Comparison of ENCODE assay signal across 15 mouse cellular contexts in the genomic region with DNA sequence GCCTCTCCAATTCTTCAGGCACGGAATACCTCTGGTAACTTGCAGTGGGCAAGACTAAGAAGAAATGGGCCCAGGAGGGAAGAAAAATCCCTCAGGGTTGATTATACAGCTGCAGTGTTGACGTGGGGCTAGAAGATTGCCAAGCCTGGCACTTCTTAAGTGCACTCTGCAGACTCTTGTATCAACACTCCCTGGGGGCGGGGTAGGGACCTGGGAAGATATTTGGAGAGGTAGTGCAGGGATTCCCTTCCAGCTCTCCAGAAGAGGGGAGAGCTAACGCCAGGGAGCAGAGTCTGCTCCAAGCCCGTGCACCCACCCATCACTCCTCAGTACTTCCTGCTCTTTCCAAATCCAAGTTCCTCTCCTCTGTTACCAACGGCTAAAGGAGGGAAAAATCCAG.
A peak's percentile ranks its signal among the peaks of the same experiment; 100 is the strongest.
DNase-seq lines count a peak whose midpoint lies in the region; ATAC-seq and TF ChIP-seq lines count a peak whose summit lies in the region.
"Had no signal": no experiment of that assay in that cellular context is flagged by ENCODE, and none has a peak within 500 bp of the region (broad histone marks: within the 10 kb centered on the region; RNA-seq: fewer than 3 reads in every experiment).

No protein-coding gene starts in this region.

- no peak for TF ChIP-seq CTCF in lung, embryonic 14.5 days (IDR thresholded peaks at IDR 0.05; ENCODE audit: low read depth)
- TF ChIP-seq CTCF in thymus, adult 2 months (IDR thresholded peaks at IDR 0.05; ENCODE audit: borderline replicate concordance, control insufficient read depth, extremely low read depth, insufficient read depth, low read length, poor library complexity) = no peak

- no peak overlapping the region for H3K9ac ChIP-seq in lung, embryonic 14.5 days
- no peak overlapping the region for H3K9ac ChIP-seq in midbrain, embryonic 16.5 days (ENCODE audit: low read depth, low read length)
- H3K9ac ChIP-seq: embryonic facial prominence, embryonic 15.5 days; forebrain, embryonic 15.5 days; limb, embryonic 12.5 days had no signal

- no peaks in the 10 kb centered on the region for H3K27me3 ChIP-seq in lung, embryonic 14.5 days (ENCODE audit: insufficient read depth, low read length)
- H3K27me3 ChIP-seq in midbrain, embryonic 16.5 days (ENCODE audit: control insufficient read depth, insufficient read depth, low read depth, low read length) = no peaks in the 10 kb centered on the region
- H3K27me3 ChIP-seq in thymus, adult 2 months (ENCODE audit: control insufficient read depth, insufficient read depth, low read length) = no peaks in the 10 kb centered on the region
- H3K27me3 ChIP-seq: embryonic facial prominence, embryonic 15.5 days; forebrain, embryonic 15.5 days; limb, embryonic 12.5 days had no signal

- H3K36me3 ChIP-seq in lung, embryonic 14.5 days (ENCODE audit: insufficient read depth) = no peaks in the 10 kb centered on the region
- no peaks in the 10 kb centered on the region for H3K36me3 ChIP-seq in midbrain, embryonic 16.5 days (ENCODE audit: control insufficient read depth, insufficient read depth, low read length)
- H3K36me3 ChIP-seq in thymus, adult 2 months (ENCODE audit: control insufficient read depth, insufficient read depth, low read length) = no peaks in the 10 kb centered on the region
- H3K36me3 ChIP-seq: embryonic facial prominence, embryonic 15.5 days; forebrain, embryonic 15.5 days; limb, embryonic 12.5 days had no signal

- no peak for TF ChIP-seq POLR2A in thymus, adult 2 months (IDR thresholded peaks at IDR 0.05; ENCODE audit: control insufficient read depth, extremely low read depth, insufficient read depth, low read length, poor library complexity)

- WGBS in lung, embryonic 14.5 days = 34% methylated on average over 6 of the region's 6 CpGs
- 55% methylated on average over 6 of the region's 6 CpGs for whole genome bisulfite sequencing in midbrain, embryonic 16.5 days
- 75% methylated on average over 6 of the region's 6 CpGs for WGBS in thymus, adult 2 months

- intact Hi-C loops in heart, postnatal 25 days (cut with DNase I) = no loop called here

- no peaks in the 10 kb centered on the region for H3K4me1 ChIP-seq in lung, embryonic 14.5 days (ENCODE audit: insufficient read depth)
- H3K4me1 ChIP-seq in midbrain, embryonic 16.5 days (ENCODE audit: control insufficient read depth, insufficient read depth, low read length) = peaks cover 5% of the 10 kb centered on the region; the same call in 1 of the 2 replicates
- H3K4me1 ChIP-seq in thymus, adult 2 months (replicated peaks; ENCODE audit: control insufficient read depth, insufficient read depth, low read length) = no peaks in the 10 kb centered on the region
- H3K4me1 ChIP-seq: embryonic facial prominence, embryonic 15.5 days; limb, embryonic 12.5 days had no signal

- H3K27ac ChIP-seq in lung, embryonic 14.5 days (ENCODE audit: low read depth) = no peak overlapping the region
- no peak overlapping the region for H3K27ac ChIP-seq in midbrain, embryonic 16.5 days (ENCODE audit: low read length)
- no peak overlapping the region for H3K27ac ChIP-seq in thymus, adult 2 months (ENCODE audit: control insufficient read depth, insufficient read depth, low read length)
- H3K27ac ChIP-seq: embryonic facial prominence, embryonic 15.5 days; forebrain, embryonic 15.5 days; limb, embryonic 12.5 days had no signal

- peak; percentile 84; the same call in 1 of the 2 replicates for ATAC-seq in lung, embryonic 14.5 days (ENCODE audit: insufficient read depth)
- ATAC-seq in midbrain, embryonic 16.5 days = no peak
- ATAC-seq in erythroblast, adult 5-6 weeks (replicated peaks; ENCODE audit: low FRiP score, poor library complexity, severe bottlenecking) = no peak
- ATAC-seq: forebrain, embryonic 15.5 days; hindbrain, embryonic 16.5 days had no signal

- H3K4me3 ChIP-seq in lung, embryonic 14.5 days (ENCODE audit: low read depth, low read length) = no peak overlapping the region
- no peak overlapping the region for H3K4me3 ChIP-seq in midbrain, embryonic 16.5 days (ENCODE audit: low read depth, low read length)
- no peak overlapping the region for H3K4me3 ChIP-seq in thymus, adult 2 months (ENCODE audit: control insufficient read depth, insufficient read depth, low read length)
- H3K4me3 ChIP-seq: embryonic facial prominence, embryonic 15.5 days; forebrain, embryonic 15.5 days; limb, embryonic 12.5 days had no signal

- H3K9me3 ChIP-seq in lung, embryonic 14.5 days (ENCODE audit: low read depth, low read length) = no peaks in the 10 kb centered on the region
- no peaks in the 10 kb centered on the region for H3K9me3 ChIP-seq in midbrain, embryonic 16.5 days (replicated peaks; ENCODE audit: control insufficient read depth, low read length, poor library complexity, severe bottlenecking)
- H3K9me3 ChIP-seq: embryonic facial prominence, embryonic 15.5 days; forebrain, embryonic 15.5 days; limb, embryonic 12.5 days had no signal

- peak; percentile 17 for DNase-seq in adrenal gland, postnatal 14 days
- DNase-seq in adrenal gland, postnatal 4 days (ENCODE audit: low spot score in 2 of 2) = no peak
- peak; percentile 45 for DNase-seq in lung, embryonic 14.5 days
- DNase-seq in lung, postnatal 25 days (ENCODE audit: low spot score) = no peak
- DNase-seq in heart, postnatal 25 days (ENCODE audit: low spot score) = peak; percentile 3
- no peak for DNase-seq in thymus, adult 2 months
- DNase-seq: adrenal gland, adult 8-10 months; cerebellum, postnatal 14 days; kidney, adult 2 months had no signal

- no peak overlapping the region for H3K4me2 ChIP-seq in lung, embryonic 14.5 days
- H3K4me2 ChIP-seq in midbrain, embryonic 16.5 days (ENCODE audit: low read length) = no peak overlapping the region
- H3K4me2 ChIP-seq: embryonic facial prominence, embryonic 15.5 days; forebrain, embryonic 15.5 days; limb, embryonic 12.5 days had no signal

Comparison
In these comparisons a context has a peak if more than half of its experiments do, and no peak if none do; other contexts are left out.
1. DNase-seq: peak in adrenal gland, postnatal 14 days (single experiment), lung, embryonic 14.5 days (single experiment) and heart, postnatal 25 days (single experiment); none in adrenal gland, postnatal 4 days (0 of 2), lung, postnatal 25 days (single experiment) and thymus, adult 2 months (single experiment).